In genomic region chr13:72634752-72635315, GRCm38 (mm10) we compare ENCODE assay signal across 17 mouse cellular contexts. TPM values are rescaled to one million over a fixed set of nuclear protein-coding genes. Genes with fewer than 3 reads are reported as not detected.
DNase-seq lines count a peak whose midpoint lies in the region; ATAC-seq and TF ChIP-seq lines count a peak whose summit lies in the region.
"Had no signal": no experiment of that assay in that cellular context is flagged by ENCODE, and none has a peak within 500 bp of the region (broad histone marks: within the 10 kb centered on the region; RNA-seq: fewer than 3 reads in every experiment).

No protein-coding gene starts in this region.

- H3K9ac ChIP-seq in hindbrain, embryonic 15.5 days = no peak overlapping the region
- H3K9ac ChIP-seq in midbrain, postnatal 0 days (replicated peaks; ENCODE audit: low read length, poor library complexity, severe bottlenecking) = peak overlapping the region; percentile 6; the same call in 1 of the 2 replicates
- H3K9ac ChIP-seq: liver, embryonic 15.5 days had no signal

- peak overlapping the region; percentile 28; the same call in 1 of the 2 replicates for H3K27ac ChIP-seq in hindbrain, embryonic 15.5 days (replicated peaks)
- peak overlapping the region; percentile 55; the same call in 1 of the 2 replicates for H3K27ac ChIP-seq in midbrain, postnatal 0 days (ENCODE audit: low read depth, low read length)
- H3K27ac ChIP-seq: liver, embryonic 15.5 days had no signal

- peaks cover 3% of the 10 kb centered on the region; the same call in 1 of the 2 replicates for H3K4me1 ChIP-seq in lung, adult 2 months (ENCODE audit: control insufficient read depth, insufficient read depth, low read length)
- H3K4me1 ChIP-seq in hindbrain, embryonic 15.5 days (replicated peaks) = peaks cover 31% of the 10 kb centered on the region
- H3K4me1 ChIP-seq in midbrain, postnatal 0 days (ENCODE audit: insufficient read depth, low read length) = peaks cover 3% of the 10 kb centered on the region; the same call in 1 of the 2 replicates
- H3K4me1 ChIP-seq: liver, embryonic 15.5 days had no signal

- H3K9me3 ChIP-seq in hindbrain, embryonic 15.5 days = no peaks in the 10 kb centered on the region
- no peaks in the 10 kb centered on the region for H3K9me3 ChIP-seq in midbrain, postnatal 0 days (ENCODE audit: low read length)
- H3K9me3 ChIP-seq: liver, embryonic 15.5 days had no signal

- peak; percentile 23 for DNase-seq in lung, adult 2 months
- DNase-seq in lung, postnatal 14 days = no peak
- DNase-seq in embryo, embryonic 11 days = peak; percentile 30
- DNase-seq in midbrain, postnatal 0 days (ENCODE audit: low spot score) = no peak
- DNase-seq in right cerebral cortex, postnatal 4 days = no peak
- no peak for DNase-seq in gastrocnemius, postnatal 10 days
- no peak for DNase-seq in adrenal gland, postnatal 25 days
- DNase-seq: adrenal gland, postnatal 10 days; cerebellum, postnatal 14 days; kidney, postnatal 14 days; left cerebral cortex, postnatal 4 days; right cerebral cortex, adult 18-20 months had no signal

- H3K27me3 ChIP-seq in hindbrain, embryonic 15.5 days = peaks cover 53% of the 10 kb centered on the region
- peaks cover 11% of the 10 kb centered on the region; the same call in 1 of the 2 replicates for H3K27me3 ChIP-seq in midbrain, postnatal 0 days (ENCODE audit: insufficient read depth, low read length)

- H3K4me2 ChIP-seq in hindbrain, embryonic 15.5 days = peak overlapping the region; percentile 38
- H3K4me2 ChIP-seq in midbrain, postnatal 0 days (ENCODE audit: low read depth, low read length, poor library complexity, severe bottlenecking) = peak overlapping the region; percentile 39
- H3K4me2 ChIP-seq: liver, embryonic 15.5 days had no signal

- ATAC-seq in hindbrain, embryonic 15.5 days (ENCODE audit: low FRiP score, low read depth) = no peak
- no peak for ATAC-seq in midbrain, postnatal 0 days (ENCODE audit: low FRiP score)
- ATAC-seq: intestine, postnatal 0 days had no signal

- 16% methylated on average over 7 of the region's 7 CpGs for WGBS in lung, adult 2 months
- WGBS in hindbrain, embryonic 15.5 days = 24% methylated on average over 7 of the region's 7 CpGs
- WGBS in midbrain, postnatal 0 days = 32% methylated on average over 7 of the region's 7 CpGs

- no peak overlapping the region for H3K4me3 ChIP-seq in lung, adult 2 months (replicated peaks; ENCODE audit: extremely low read depth, low read depth, low read length)
- peak overlapping the region; percentile 27 for H3K4me3 ChIP-seq in hindbrain, embryonic 15.5 days
- peak overlapping the region; percentile 48; the same call in 1 of the 2 replicates for H3K4me3 ChIP-seq in midbrain, postnatal 0 days (ENCODE audit: low read depth, low read length)
- H3K4me3 ChIP-seq: liver, embryonic 15.5 days had no signal

- H3K36me3 ChIP-seq in hindbrain, embryonic 15.5 days = no peaks in the 10 kb centered on the region
- no peaks in the 10 kb centered on the region for H3K36me3 ChIP-seq in midbrain, postnatal 0 days (ENCODE audit: insufficient read depth, low read length)
- H3K36me3 ChIP-seq: G1E; liver, embryonic 15.5 days had no signal

- no peak for TF ChIP-seq CTCF in lung, adult 2 months (IDR thresholded peaks at IDR 0.05; ENCODE audit: insufficient read depth, low read length)
- no peak for TF ChIP-seq CTCF in midbrain, postnatal 0 days (IDR thresholded peaks at IDR 0.05)

- no peak for TF ChIP-seq POLR2A in lung, adult 2 months (IDR thresholded peaks at IDR 0.05; ENCODE audit: borderline replicate concordance, extremely low read depth, low read depth, low read length)

RNA-seq across cellular contexts. Expression of gene Irx2, which starts 6.2 kb away (rescaled TPM):
- polyA plus RNA-seq in lung, adult 2 months (2012; rRNA removed) = 62.3 and 147 TPM in 2 replicates
- polyA plus RNA-seq in hindbrain, embryonic 15.5 days (2015; fragmentation: Nextera tagmentation; extraction: Ambion mirVana) = 34.6 and 37.3 TPM in 2 replicates
- 68.5 and 76.4 TPM in 2 replicates for total RNA-seq in midbrain, postnatal 0 days (2014; rRNA removed)
- polyA plus RNA-seq in midbrain, postnatal 0 days (2015; fragmentation: Nextera tagmentation; extraction: Ambion mirVana) = 21.2 and 26.5 TPM in 2 replicates
- under 1 TPM in 1 of 2 experiments, not detected in 1; 0.18 TPM for total RNA-seq in gastrocnemius, postnatal 10 days (2021)
- 0.15 TPM in 1 of 2 replicates, not detected in the other for total RNA-seq in adrenal gland, postnatal 25 days (2021)
- total RNA-seq: layer of hippocampus, postnatal 25 days had no signal
- polyA plus RNA-seq: G1E; liver, embryonic 15.5 days had no signal

Comparison
In these comparisons a context has a peak if more than half of its experiments do, and no peak if none do; other contexts are left out.
1. DNase-seq: peak in lung, adult 2 months (single experiment) and embryo, embryonic 11 days (single experiment); none in lung, postnatal 14 days (single experiment), midbrain, postnatal 0 days (single experiment), right cerebral cortex, postnatal 4 days (single experiment), gastrocnemius, postnatal 10 days (single experiment) and adrenal gland, postnatal 25 days (single experiment).
2. RNA of gene Irx2, which starts 6.2 kb away (total RNA-seq): 68.5 to 76.4 TPM in midbrain, postnatal 0 days; 0.18 TPM in gastrocnemius, postnatal 10 days and 0.15 TPM in adrenal gland, postnatal 25 days; every median in the first group is over 10 times any median in the second.